Mouse (Mus musculus) neural tube, postnatal 0 days (tissue): Measurements from ENCODE around the gene Zfp771. TPM values are rescaled to one million over a fixed set of nuclear protein-coding genes. Genes with fewer than 3 reads are reported as not detected.

ENCODE experiments used
- polyA plus RNA-seq: library from polyadenylated mRNA; unstranded; fragments of >200 nt; fragmentation: Nextera tagmentation; extraction: Ambion mirVana; gene quantifications from 2 replicates; pipeline ENCODE4 v1.2.1, GENCODE M21; 2015

Zfp771 gene
- 95.4 and 103 TPM in 2 replicates for polyA plus RNA-seq

DNA sequence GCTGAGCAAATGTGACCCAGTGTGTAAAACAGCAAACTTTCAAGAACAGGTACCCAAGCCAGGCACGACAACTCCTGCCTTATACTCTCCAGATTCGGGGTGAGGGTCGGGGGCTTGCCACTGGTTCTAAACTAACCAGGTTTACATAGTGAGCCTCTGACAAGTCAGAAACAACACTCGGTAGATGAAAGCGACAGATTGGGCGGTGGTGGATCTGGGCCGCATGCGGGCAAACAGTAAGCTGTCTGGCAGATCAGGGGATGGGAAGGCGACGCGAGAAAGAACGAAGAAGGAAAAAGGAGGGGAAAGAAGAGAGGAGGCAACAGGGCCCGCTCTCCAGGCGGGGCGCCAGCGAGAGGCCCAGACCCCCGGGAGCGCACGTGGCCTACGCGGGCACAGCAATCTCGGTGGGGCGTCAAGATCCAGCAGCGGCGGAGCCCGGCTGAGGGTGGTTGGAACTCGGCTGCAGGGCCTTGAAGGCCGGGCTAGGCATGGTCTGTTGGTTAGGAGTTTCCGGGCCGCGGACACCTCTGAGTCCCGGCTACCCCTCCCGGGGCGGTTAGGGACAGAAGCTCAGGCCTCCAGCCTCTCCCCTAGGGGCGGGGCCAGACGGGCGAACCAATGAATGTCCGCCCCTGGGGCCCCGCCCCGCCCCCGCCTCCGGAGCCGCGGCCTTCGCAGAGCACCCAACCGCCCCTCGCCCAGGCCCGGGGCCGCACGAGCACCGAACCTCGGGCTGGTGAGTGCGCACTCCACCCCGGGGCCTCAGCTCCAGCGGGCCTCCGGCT, at the start of gene Zfp771:
Gene Zfp771, plus strand, starts transcription at position 405 of the 788 bp plus-strand sequence.

GRCm38 (mm10) chr7:127195544-127196295, 48.4 kb upstream of the Zfp771 start, which contains the start of gene Cd2bp2:
Cd2bp2 (minus strand) TSS chr7:127196050.

DNA sequence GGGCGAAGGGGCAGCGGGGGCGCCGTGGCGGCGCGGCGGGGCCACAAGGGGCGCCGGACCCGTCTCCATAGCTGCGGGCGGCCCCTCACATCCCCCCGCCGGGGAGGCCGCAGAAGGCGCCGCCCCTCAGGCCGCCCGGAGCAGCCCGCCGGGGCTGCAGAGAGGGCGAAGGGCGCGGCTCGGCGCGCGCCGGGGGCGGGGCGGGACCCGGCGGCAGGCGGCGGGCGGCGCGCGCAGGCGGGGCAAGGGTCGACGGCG, 35.9 kb upstream of the Zfp771 start, which contains the start of gene Tbc1d10b:
Gene Tbc1d10b, minus strand, starts transcription at position 174 of the 258 bp plus-strand sequence.

GRCm38 (mm10) chr7:127208553-127209438, 35.3 kb upstream of the Zfp771 start, which contains the start of gene Mylpf:
Mylpf (plus strand) TSS chr7:127208890.

DNA sequence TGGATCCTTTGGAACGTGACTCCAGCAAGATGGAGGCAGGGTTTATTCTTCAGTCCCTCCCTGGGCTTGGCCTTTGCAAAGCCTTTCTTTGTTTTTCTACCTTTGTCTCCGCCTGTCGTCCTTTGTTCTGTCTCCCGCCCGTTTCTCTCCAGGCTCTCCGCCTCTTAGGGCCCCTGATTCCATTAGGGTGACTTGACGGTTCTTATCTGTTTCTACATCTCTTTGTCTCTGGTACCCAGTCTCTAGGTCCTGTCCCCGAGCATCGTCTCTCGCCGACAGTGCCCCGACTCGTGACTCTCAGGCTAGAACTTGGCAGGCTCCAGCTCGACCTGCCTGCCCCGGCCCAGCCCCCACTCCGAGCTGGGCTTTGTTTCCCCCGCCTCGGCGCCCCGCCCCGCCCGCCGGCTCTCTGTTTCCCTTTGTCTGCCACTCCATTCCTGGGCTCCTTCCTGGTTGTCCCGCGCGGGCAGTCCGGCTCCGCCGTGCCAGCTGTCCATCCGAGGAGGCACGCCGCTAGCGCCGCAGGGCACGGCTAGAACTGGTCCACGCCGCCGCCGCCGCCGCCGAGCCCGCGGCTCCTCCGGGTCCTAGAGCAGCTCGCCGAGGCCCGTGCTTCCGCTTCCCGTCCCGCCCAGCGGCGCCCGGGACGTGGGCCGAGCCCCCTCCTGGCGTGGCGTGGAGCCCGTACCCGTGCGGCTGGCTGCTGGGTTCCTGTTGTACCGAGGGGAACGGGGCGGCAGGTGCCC, 11.3 kb upstream of the Zfp771 start, which contains the start of the genes Zfp553 and Sept1:
Gene Zfp553, plus strand, starts transcription at position 440 of the 746 bp plus-strand sequence.
Gene Sept1, minus strand, starts transcription at position 509 of the 746 bp plus-strand sequence.

GRCm38 (mm10) chr7:127260309-127261111, 16.4 kb downstream of the Zfp771 start, which contains the start of gene Dctpp1:
Dctpp1 (minus strand) TSS chr7:127260709.

DNA sequence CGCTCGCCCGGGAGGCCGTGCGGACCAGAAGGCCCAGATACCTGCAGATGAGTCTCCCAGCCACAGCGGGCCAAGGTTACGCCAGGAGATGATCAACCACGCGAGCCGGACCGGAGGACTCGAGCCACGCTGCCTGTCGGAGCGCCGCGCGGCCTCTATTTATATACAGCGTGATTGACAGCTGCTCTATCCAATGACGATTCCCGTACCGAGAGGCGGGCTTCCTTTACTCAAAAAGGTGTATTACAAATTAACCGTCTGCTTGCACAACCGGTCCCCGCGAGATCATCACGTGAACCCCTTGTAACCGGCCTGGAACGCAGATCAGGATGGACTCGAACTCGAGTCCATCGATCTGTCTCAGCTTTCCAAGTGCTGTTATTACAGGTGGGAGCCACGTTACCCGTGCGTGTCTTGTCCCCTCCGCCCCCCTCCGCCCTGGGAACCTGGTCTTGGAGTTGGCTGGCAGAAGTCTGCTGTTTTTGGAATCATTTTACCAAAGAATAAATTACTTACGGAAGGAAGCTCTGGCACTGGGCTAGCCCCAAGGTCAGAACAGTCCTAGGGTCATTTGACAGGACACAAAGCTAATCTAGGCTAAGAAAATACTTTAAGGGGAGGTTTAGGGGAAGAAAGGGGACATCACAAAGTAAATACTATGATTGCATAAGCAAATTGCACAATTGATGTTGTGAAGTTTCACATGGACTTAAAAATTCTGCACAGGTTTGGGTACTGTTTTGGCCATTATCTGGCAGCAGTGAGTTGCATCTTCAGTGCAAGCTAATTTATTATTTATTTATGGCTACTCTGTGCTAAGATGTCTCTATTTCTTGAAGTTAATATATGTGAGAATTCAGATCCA, 30.1 kb downstream of the Zfp771 start, which contains the start of gene Sephs2:
Gene Sephs2, minus strand, starts transcription at position 131 of the 865 bp plus-strand sequence.

DNA sequence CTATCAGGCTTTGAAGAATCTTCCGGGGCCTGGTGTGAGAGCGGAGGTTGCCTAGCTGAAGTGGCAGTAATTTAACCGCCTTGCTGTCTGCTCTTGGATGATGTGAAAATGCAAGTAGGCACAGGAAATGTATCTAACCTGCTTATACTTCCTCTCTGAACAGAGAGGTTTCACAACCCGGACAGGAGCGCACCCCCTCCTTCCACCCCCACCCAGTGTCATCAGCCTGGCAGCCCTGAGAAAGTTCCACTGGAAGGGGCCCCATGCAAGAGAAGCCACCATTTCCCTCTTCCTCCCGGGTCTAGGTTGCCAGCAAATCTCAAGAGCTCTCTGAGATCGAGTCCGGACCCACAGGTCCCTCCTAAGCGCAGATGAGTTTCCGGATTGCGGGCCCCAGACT, 52.0 kb downstream of the Zfp771 start, which contains the start of gene Itgal:
Gene Itgal, plus strand, starts transcription at position 163 of the 400 bp plus-strand sequence.

Other genes starting within 250 kb of the Zfp771 start
- gene Mvp, start 229.7 kb upstream of the Zfp771 start, polyA plus RNA-seq = 4.9 and 5.9 TPM in 2 replicates
- 0.70 TPM in 1 of 2 replicates, not detected in the other for gene Pagr1b, start 227.8 kb upstream of the Zfp771 start, polyA plus RNA-seq
- 23.1 and 63.2 TPM in 2 replicates for gene Pagr1a, start 226.9 kb upstream of the Zfp771 start, polyA plus RNA-seq
- gene Gm42742, start 223.2 kb upstream of the Zfp771 start, polyA plus RNA-seq = 36.5 and 56.8 TPM in 2 replicates
- gene Prrt2, start 223.1 kb upstream of the Zfp771 start, polyA plus RNA-seq = 128 and 150 TPM in 2 replicates
- 88.1 and 104 TPM in 2 replicates for gene Maz, start 217.2 kb upstream of the Zfp771 start, polyA plus RNA-seq
- gene Kif22, start 201.8 kb upstream of the Zfp771 start, polyA plus RNA-seq = 13.7 and 20.7 TPM in 2 replicates
- gene Zg16, start 156.9 kb upstream of the Zfp771 start, polyA plus RNA-seq = not detected in 2 replicates
- gene AI467606, start 152.9 kb upstream of the Zfp771 start, polyA plus RNA-seq = 1.6 and 2.1 TPM in 2 replicates
- 1.3 and 1.4 TPM in 2 replicates for gene Qprt, start 122.0 kb upstream of the Zfp771 start, polyA plus RNA-seq
- gene Spn, start 106.5 kb upstream of the Zfp771 start, polyA plus RNA-seq = not detected in 2 replicates
- 45.4 and 48.6 TPM in 2 replicates for gene Cd2bp2, start 48.2 kb upstream of the Zfp771 start, polyA plus RNA-seq
- gene Tbc1d10b, start 35.8 kb upstream of the Zfp771 start, polyA plus RNA-seq = 37.0 and 44.0 TPM in 2 replicates
- gene Mylpf, start 35.4 kb upstream of the Zfp771 start, polyA plus RNA-seq = 8.3 and 11.1 TPM in 2 replicates
- 28.1 and 31.9 TPM in 2 replicates for gene Zfp553, start 11.2 kb upstream of the Zfp771 start, polyA plus RNA-seq
- gene Sept1, start 11.1 kb upstream of the Zfp771 start, polyA plus RNA-seq = 9.6 and 10.1 TPM in 2 replicates
- gene Dctpp1, start 16.4 kb downstream of the Zfp771 start, polyA plus RNA-seq = 95.6 and 108 TPM in 2 replicates
- 69.7 and 75.9 TPM in 2 replicates for gene Sephs2, start 29.8 kb downstream of the Zfp771 start, polyA plus RNA-seq
- gene Itgal, start 52.0 kb downstream of the Zfp771 start, polyA plus RNA-seq = 0.27 and 0.28 TPM in 2 replicates
- gene Zfp768, start 101.3 kb downstream of the Zfp771 start, polyA plus RNA-seq = 12.9 and 13.5 TPM in 2 replicates
- gene Zfp747, start 131.8 kb downstream of the Zfp771 start, polyA plus RNA-seq = 5.5 and 6.6 TPM in 2 replicates
- gene 9130019O22Rik, start 142.9 kb downstream of the Zfp771 start, polyA plus RNA-seq = 2.9 and 3.1 TPM in 2 replicates
- 2.8 and 3.1 TPM in 2 replicates for gene E430018J23Rik, start 149.4 kb downstream of the Zfp771 start, polyA plus RNA-seq
- 3.2 and 3.8 TPM in 2 replicates for gene Zfp764, start 162.5 kb downstream of the Zfp771 start, polyA plus RNA-seq
- 31.8 and 32.0 TPM in 2 replicates for gene Zfp688, start 177.8 kb downstream of the Zfp771 start, polyA plus RNA-seq
- 8.2 and 11.7 TPM in 2 replicates for gene Zfp689, start 204.9 kb downstream of the Zfp771 start, polyA plus RNA-seq
- 26.2 and 33.0 TPM in 2 replicates for gene Prr14, start 215.3 kb downstream of the Zfp771 start, polyA plus RNA-seq
- gene Fbrs, start 234.9 kb downstream of the Zfp771 start, polyA plus RNA-seq = 11.1 and 12.2 TPM in 2 replicates